Mouse (Mus musculus): ENCODE data around the gene Nrm.

Nrm gene

GRCm38 (mm10) chr17:35897644-35898573 is 36.8 kb downstream of the Nrm start:
- intact Hi-C loops (cut with DNase I): no loop called here

GRCm38 (mm10) chr17:35900636-35901035 is 39.5 kb downstream of the Nrm start:
- intact Hi-C loops (cut with DNase I): no loop called here

GRCm38 (mm10) chr17:35903343-35903991 is 42.3 kb downstream of the Nrm start:
- intact Hi-C loops (cut with DNase I): no loop called here

GRCm38 (mm10) chr17:35903992-35904355 is 42.9 kb downstream of the Nrm start:
- intact Hi-C loops (cut with DNase I): no loop called here

- intact Hi-C loops (cut with DNase I): loop anchor here (5.0 kb wide), 1 partner anchor 33 kb away; no protein-coding TSS in a partner anchor
These were observed 44.5 kb downstream of the Nrm start for GRCm38 (mm10) chr17:35905587-35905986.

GRCm38 (mm10) chr17:35907609-35908008 is 46.5 kb downstream of the Nrm start:
- intact Hi-C loops (cut with DNase I): loop anchor here (5.0 kb wide), 1 partner anchor 35 kb away; no protein-coding TSS in a partner anchor

GRCm38 (mm10) chr17:35909186-35909918 is 48.2 kb downstream of the Nrm start:
- intact Hi-C loops (cut with DNase I): loop anchor here (5.0 kb wide), 1 partner anchor 37 kb away; no protein-coding TSS in a partner anchor

- intact Hi-C loops (cut with DNase I): loop anchor here (5.0 kb wide), 2 partner anchors 38 to 78 kb away; no protein-coding TSS in a partner anchor
These were observed 48.8 kb downstream of the Nrm start, which contains the start of gene Atat1 for GRCm38 (mm10) chr17:35909919-35910369. Atat1 (minus strand) TSS chr17:35910075.

- intact Hi-C loops (cut with DNase I): loop anchor here (5.0 kb wide), 1 partner anchor 83 kb away; no protein-coding TSS in a partner anchor
These were observed 53.9 kb downstream of the Nrm start for GRCm38 (mm10) chr17:35914975-35915374.

Small RNA genes lying within 50 kb of the gene (microRNA-seq; reads per million reads assigned to microRNA genes)
- gene Gm28033: 0.11 to 0.25 reads per million in 2 experiments

All from adrenal gland (tissue).